Mouse (Mus musculus): ENCODE data around the gene 4930564D02Rik.

The 4930564D02Rik gene

DNA sequence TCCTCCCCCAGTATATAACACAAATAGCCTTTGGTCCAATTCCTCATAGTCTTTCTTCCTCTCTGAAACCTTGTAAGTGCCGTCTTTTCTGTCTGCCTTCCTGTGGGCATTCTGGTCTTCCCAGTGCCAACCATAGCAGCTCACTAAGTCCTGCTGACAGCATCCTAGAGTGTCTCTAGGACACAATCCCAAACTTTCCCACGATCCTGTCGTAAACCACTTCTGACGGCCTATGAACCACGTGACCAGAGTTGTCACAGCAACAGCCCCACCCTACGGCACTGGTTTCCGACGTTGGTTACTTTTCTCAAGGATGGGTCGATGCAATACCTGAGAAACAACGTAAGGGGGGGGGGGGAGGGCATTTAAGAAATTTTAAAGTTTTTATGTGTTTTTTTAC, at the start of gene 4930564D02Rik:
Gene 4930564D02Rik, plus strand, starts transcription at position 301 of the 400 bp plus-strand sequence.
- DNase-seq (ENCODE audit: low spot score): no peak

DNA sequence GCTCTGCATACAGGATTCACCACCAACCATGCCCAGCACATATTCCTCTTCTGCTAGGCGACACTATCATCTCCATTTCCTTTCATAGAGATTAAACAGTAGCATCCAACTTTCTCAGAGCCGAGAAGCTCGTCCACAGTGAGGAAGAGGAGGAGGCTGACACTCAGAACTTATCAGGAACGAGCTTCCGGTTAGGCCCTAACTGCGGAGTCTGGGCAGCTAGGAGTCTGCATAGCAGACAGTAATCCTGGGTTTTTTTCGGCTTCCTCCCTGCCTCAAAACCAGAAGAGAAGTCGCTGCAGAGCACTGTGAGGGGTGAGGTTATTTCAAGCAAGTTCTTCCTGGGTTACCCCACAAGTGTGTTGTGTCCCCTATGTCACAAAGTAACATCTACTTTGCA, 49.3 kb upstream of the 4930564D02Rik start:
- no peak for DNase-seq (ENCODE audit: low spot score)

DNA sequence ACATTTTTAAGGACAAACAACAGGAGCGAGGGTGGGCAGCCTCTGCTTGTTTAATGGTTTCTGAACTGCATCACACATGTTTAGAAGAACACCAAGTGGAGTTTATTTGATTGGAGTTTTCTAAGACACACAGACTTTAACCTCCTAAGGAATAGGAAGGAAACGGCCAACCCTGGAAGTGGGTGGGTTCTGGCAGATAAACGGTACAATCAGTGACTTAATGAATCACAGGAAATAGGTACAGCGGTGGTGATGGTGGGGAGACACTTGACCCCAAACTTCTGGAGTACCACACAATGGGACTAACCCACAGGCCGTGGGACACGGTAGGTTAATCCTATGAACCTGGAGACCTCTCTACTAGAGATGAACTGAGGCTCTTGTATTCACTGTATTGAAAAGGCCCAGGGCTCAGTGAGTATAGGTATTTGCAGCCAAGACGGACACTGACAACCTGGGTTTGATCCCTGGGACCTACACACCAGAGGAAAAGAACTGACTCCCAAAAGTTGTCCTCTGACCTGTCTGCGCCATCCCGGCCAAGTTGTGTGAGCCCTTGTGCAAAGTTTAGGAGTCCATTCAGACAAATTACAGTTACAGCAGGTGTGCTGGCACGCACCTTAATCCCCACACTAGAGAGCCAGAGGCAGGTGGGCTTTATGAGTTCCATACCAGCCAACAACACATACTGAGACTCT, 48.4 kb upstream of the 4930564D02Rik start:
- DNase-seq (ENCODE audit: low spot score): no peak

DNA sequence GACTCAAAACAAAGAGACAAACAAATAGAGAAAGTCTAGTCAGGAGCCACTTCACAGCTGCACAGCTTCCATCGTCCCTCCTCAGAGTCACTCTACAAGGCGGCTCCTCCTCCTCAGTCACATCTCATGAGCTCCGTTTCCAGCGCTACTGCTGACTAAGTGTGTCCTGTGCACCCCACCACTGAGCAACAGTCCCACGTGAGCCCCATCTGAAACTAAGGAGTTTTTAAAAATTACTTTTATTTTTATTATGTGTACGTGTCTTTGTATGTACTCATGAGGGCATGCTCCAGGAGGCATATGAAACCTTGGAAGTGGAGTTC, 47.9 kb upstream of the 4930564D02Rik start:
- DNase-seq (ENCODE audit: low spot score): no peak

DNA sequence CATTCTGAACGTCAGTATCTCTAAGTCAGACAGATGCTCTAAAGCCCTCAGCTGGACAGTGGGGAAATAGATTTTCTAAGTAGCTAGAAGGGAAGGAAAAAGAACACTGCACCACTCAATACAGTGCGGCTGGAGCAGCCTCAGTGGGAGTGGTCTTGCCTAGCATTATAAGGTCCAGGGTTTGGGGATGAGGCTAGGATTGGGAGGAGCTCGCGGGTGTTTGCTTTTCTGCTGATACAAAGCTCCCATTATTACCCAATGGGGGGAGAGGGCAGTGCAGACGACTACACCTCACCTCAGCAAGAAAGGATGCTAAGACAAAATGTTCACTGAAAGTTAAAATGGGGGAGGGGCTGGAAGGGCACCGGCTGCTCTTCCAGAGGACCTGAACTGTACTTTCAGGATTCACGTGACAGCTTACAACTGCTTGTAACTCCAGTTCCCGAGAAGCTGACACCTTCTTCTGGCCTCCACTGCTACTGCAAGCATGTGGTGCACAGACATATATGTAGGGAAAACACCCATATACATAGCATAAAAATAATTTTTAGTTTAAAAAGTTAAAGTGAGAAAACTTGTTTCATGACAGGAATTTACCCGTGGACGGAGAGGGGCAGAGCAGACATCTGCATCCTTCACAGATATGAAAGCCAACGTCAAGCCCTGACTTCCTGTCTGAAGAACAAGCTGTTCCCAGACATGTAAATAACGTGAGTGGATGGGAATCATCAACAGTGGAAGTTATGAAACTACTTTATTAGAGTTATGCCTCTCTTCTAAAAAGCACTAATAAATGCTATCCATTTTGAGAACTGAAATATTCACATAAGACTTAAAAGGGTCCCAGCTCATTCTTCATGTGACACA, 46.6 kb upstream of the 4930564D02Rik start:
- no peak for DNase-seq (ENCODE audit: low spot score)

DNA sequence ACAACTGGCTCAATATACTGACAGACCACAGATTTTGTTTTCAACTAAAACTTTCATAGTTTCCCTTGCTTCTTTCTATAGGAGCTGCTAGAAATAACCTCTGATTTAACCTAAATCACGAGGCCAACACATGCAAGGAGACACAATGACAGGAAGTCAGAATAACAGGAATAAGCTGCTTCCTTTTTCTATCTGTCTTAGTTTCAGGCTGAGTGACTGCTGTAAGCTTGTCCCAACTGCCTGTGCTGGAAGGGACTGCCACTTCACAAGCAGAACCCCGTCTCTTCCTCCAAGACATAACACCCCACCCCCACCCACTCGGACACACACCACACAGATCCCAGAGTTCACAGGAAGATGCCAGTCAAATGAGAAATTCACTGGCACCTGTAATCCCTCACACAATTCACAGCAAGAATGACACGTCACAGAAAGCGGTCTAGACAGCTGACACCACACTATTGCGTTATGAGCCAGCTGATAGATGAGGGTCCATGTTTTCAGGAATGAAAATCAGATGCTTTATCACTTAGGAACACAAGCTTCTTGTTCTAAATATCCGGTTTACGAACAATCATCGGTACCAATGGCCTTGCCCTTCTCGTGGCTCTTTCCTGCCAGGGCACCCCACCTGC, 43.2 kb upstream of the 4930564D02Rik start:
- DNase-seq (ENCODE audit: low spot score): no peak

DNA sequence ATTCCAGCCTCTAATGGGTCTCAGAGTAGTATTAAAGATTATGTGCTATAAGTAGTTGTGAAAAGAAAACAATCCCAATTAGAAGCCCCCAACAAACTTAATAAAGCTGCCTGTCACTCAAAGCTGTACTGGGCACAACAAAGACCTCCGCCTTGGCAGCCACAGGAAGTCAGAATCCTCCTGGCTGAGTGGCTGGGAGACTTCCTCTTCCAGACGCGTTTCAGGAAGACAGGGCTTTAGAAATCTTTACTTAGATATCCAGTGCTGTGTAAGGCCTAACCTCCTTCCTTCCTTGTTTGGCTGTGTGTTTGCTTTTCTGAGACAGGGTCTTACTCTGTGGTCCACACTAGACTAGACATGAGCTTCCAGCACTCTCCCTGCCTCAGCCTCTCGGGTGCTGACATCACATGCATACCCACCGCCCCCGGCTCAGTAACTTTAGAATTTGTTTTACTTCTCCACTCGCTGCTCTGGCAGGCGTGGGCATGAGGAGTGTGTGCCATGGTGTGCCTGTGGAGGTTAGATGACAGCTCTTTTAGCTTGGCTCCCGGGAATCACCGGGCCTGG, 30.3 kb upstream of the 4930564D02Rik start:
- no peak for DNase-seq (ENCODE audit: low spot score)

DNA sequence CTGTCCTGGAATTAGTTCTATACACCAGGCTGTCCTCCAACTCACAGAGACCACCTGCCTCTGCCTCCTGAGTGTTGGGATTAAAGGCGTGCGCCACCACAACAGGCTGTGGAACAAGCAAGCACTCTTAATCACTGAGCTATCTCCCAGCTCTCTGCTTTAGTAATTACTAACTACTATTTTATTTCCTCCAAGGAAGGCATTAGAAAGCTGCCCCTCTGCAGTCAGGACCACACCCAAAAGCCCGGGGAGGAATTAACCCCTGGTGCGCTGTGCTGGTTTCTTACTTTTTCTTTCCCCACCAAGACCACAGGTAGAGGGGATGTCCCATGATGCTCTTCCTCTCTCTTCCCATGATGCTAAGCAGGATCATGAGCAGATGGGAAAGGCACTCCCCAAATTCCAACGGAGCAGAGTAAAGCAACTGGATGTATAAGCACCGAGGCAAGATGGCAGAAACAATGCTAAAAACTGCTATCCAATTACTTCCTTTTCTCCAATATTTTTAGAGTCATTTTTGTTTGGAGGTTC, 29.3 kb upstream of the 4930564D02Rik start:
- no peak for DNase-seq (ENCODE audit: low spot score)

DNA sequence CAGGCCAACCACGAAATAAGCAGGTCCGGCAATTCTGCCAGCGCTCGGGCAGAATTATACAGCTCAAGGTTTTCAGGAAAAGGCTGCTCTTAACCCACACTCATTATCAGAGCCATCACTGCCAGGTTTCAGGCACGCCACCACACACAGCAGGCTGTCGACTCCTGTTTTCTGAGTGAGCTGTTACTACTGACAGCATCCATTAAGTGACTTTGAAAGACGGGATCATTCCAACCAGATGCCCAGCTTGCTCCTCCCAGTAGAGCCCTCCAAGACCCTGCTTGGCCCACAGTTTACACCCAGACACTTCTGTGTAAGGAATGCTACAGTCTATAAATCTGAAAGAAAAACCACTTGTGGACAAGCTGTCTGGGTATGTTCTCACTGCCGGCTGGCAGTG, 26.6 kb upstream of the 4930564D02Rik start:
- DNase-seq (ENCODE audit: low spot score): no peak

DNA sequence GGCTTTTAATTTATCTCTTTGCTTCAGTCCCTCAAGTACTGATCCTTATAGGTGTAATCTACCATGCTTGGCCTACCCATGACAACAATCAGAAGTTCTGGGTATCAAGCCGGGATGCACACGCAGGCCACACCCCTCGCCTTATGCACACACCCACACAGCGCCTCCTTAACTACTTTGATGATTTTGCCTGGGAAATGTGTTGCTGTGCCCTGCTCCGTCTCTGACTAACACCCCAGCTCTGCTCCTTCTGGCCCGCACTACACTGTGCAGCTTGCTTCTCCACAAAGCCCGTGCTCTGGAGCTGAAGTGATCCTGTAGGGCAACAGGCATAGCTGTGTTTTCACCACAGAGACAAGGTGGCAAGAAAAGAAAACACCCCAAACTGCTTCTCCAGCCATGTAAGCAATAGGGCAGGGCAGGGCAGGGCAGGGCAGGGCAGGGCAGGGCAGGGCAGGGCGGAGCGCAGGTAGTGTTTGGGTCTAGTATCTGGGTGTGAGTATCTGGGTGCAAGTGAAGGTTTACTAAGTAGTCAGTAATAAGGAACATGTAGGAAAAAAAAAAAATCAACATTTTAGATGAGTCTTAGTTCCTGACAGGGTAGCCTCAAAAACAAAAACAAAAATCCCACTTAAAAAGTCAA, 25.5 kb upstream of the 4930564D02Rik start:
- DNase-seq (ENCODE audit: low spot score): no peak

DNA sequence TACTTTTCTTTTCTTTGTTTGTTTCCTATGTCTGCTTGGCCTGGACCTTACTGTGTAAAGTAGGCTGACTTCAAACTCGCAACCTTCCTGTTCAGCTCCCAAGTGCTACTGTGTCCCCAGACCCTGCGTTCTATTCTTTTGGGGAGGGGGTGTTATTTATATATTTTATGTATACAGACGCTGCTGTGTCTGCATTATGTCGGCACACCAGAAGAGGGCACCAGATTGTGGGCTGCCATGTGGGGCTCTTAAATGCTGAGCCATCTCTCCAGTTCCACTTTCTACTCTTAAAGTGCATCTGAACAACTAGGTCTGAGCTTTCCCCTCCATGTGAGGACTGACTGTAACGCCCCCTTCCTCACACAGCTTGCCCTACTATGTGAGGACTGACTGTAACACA, 22.9 kb upstream of the 4930564D02Rik start:
- DNase-seq (ENCODE audit: low spot score): no peak

DNA sequence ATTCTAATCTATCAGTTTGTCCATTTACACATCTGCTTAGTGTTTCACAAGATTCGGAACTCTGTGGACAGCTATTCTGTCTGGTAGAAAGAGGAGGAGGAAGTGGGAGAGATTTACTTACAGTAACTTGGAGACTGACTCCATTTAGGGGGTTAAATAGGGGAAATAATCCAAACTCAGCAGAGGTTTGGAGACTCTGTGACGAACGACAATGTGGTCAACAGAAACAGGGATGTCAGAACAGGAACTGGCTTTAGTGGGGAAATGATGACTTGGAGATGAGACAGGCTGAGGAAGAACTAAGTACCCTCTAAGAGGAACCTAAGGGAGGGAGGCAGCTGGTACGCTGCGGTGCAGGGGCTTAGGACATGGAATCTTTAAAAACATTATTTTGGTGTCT, 19.8 kb upstream of the 4930564D02Rik start:
- no peak for DNase-seq (ENCODE audit: low spot score)

DNA sequence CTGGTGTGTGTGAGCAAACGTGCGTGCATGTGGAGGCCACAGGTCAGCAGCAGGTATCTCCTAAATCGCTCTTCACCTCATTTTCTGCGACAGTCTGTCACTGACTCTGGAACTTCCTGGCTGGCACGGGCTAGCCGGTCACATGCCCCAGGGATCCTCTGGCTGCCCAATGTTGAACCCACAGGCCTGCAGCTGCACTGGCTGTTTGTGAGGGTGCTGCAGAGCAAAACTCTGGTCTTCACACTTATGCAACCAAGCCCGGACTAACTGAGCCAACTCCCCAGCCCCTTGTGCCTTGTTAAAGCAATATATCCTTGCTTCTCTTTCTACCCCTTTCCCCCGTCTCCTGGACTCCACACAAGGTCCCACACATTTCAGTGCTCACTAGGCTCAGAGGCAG, 19.0 kb upstream of the 4930564D02Rik start:
- DNase-seq (ENCODE audit: low spot score): no peak

DNA sequence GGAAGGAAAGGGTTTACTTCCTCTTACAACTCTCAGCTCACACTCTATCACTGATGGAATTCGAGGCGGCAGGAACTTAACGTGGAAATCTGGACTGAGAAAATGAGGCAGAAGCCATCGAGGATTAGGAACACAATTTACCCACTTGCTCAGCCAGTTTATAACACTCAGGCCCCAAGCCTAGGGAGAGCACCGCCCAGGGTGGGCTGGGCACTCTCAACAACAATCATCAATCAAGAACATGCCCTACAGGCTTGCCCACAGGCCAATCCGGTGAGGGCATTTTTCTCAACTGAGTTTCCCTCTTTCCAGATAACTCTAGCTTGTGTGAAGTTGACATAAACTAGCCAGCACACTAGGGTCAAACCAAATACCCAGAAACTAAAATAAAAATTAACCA, 16.8 kb upstream of the 4930564D02Rik start:
- DNase-seq (ENCODE audit: low spot score): no peak

DNA sequence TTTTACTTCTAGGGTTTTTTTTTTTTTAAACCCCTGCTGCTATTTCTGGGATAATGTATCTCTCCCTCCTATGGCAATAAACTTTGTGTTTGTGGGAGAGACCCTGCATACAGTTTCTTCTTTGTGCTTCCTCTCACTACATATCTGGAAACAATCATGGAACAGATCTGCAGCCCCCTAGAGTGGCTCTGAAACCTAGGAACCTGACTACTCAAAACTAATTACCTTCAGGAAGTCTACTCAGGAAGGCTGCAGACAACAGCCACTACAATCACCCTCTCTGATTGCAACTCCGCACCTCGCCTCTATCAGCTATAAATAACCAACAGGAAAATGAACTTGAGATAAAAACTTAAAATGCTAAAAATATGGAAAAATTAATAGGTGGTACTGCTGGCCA, 15.5 kb upstream of the 4930564D02Rik start:
- DNase-seq (ENCODE audit: low spot score): no peak

DNA sequence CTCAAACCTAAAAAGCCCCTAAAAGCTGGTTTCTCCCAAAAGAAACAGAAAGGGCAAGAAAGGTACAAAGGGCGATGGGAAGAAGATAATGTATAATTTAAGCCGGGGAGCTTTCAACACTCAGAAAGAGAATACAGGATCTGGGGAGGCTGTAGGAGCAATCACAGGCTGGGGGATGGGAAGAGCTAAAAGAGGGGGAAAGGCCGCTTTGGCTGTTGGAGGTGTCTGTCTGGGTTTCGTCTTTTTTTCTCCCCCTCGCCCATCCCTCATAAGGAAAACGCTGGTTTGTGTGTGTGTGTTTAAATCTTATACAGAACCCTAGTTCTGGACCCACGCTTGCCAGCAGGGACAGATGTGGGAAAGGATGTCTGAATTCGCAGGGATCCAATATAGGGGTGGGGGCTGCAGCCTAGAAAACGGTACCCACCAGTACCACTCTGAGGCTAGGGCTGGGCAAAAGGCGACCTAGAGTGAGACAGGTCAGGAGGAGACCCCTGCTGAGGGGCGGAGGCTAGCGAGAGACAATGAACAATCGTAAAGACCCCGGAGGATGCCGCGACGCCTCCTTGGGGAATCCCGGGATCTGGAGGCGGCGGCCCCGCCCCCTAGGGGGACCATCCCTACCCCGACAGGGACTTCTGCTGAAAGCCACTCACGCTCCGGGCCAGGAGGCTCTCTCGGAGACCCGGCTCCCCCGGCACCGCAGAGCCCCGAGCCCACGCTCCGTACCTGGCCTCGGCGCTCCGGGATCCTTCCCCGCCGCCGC, 14.3 kb upstream of the 4930564D02Rik start:
- DNase-seq (ENCODE audit: low spot score): no peak

DNA sequence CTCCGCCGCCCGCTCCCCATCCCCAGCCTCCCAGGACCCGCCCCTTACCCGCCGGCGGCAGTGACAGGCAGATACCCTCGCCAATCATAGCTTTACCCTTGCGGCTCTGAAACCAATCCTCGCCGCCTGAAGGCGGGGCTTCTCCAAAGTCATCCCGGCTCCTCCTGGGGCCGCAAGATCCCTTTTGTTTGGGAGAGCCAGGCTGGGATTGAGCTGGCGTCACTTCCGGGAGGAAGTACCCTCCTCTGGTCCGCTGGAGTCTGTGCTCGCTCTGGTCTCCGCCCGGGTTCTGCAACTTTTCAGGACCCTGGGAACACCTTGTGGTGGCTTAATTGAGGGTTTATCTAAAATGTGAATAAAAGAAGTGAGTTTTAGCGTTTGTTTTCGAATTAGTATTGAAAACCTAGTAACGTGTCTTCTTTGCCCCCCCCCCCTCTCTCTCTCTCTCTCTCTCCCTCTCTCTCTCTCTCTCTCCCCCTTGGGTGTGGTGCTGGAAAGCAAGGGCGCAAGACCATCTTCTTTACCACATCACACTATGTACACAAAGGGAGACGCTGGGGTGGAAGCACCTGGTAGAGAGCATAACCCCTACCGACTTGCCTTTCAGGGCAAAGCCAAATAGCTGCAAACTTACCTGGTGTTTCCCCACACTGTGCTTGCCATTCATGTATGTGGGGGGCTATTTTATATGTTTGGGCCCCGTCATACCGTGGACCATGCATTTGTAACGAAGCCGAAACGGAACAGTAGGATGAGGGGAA, 13.5 kb upstream of the 4930564D02Rik start, which contains the start of gene Cttnbp2nl:
Gene Cttnbp2nl, minus strand, starts transcription at position 210 of the 761 bp plus-strand sequence.
- peak; percentile 94 for DNase-seq (ENCODE audit: low spot score)

DNA sequence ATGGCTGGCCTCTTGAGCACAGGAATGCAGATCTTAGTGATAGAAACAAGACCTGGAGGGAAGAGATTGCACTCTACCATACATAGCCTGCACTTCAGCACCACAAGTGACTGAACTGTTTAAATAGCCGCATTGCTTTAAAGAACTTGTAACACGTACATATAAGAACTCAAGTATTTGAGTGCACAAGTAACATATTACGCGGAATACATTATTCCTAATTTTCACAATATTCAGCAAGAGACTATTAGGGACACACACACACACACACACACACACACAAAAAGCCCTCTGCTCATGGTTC, 13.0 kb upstream of the 4930564D02Rik start:
- no peak for DNase-seq (ENCODE audit: low spot score)

DNA sequence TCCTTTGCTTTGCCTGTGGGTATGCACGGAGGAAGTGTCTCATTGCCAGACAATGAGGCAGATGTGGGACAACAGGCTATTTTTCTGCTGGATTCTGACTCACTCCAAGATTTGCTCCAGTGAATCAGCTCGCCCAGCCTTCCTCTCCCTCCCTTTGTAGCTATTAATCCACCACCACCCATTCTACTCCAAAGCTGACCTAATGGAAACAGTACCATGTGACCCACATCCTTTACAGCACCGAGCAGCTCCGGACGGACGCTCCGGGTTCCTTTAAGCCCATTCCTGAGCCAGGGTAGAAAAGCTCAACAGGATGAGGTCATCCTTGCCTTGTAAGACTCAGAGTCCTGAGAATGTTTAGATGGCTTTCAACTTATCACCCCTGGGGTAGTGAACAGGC, 11.7 kb upstream of the 4930564D02Rik start:
- DNase-seq (ENCODE audit: low spot score): no peak

DNA sequence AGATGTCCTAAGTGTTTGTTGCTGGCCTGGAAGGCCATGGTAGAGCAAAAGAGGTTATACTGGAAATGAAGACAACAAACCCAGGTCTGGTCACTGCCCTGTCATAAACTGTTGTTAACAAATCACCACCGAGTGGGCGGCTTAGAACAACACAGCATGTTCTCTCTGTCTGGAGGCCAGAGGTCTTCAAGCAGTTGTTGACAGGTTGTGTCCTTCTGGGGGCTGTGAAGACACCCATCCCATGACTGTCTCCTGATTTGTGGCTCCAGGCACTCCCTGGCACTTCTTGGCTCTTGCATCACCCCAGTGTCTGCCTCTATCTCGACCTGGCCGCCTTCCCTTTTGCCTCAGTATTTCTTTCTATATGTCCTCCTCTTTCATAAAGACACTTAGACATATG, 11.0 kb upstream of the 4930564D02Rik start:
- no peak for DNase-seq (ENCODE audit: low spot score)
